ENCODE assay signal across 8 mouse cellular contexts in the genomic region with DNA sequence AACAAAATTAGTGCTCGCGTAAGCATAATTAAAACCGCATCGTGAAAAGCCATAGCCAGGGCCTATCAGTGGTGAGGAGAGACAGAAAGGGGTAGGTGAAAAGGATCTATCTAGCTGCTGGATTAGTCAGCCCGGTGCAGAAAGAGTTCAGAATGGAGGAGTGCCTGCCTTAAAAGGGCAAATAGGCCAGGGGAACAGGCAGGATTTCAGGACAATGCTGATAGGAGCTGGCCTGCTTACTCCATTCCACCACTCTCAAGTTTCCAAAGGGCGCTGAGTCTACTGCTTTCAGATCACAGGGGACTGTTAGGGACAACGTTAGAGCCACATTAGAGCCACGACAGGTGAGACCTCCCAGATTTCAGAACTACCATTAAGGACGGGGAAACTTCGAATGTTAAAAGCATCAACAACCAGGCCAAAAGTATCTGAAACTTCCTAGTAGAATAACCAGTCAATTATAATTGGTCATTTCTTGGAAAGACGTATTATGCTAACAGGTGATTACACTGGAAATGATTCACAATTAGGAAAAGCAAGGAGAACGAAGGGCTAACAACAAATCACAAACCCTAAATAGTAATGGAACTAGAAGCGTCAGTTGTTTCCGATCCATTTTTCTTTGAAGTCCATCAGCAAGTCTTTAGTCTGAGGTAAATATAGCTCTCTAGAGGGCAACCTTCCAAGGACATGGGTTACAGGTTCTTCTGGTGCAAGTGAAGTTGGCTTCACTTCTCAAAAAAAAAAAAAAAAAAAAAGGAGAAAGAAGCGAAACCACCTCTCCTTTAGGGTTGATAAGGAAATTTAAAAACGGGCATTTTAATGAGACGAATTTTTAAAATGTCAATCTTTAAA. TPM values are rescaled to one million over a fixed set of nuclear protein-coding genes. Genes with fewer than 3 reads are reported as not detected.
DNase-seq lines count a peak whose midpoint lies in the region; ATAC-seq lines count a peak whose summit lies in the region.

No protein-coding gene starts in this region.

- H3K4me2 ChIP-seq in neural tube, embryonic 15.5 days: peak overlapping the region; percentile 88

- H3K27ac ChIP-seq in limb, embryonic 10.5 days: peak overlapping the region; percentile 65
- H3K27ac ChIP-seq in neural tube, embryonic 15.5 days (replicated peaks): no peak overlapping the region

- H3K9ac ChIP-seq in neural tube, embryonic 15.5 days (replicated peaks): no peak overlapping the region

- ATAC-seq in neural tube, embryonic 15.5 days (ENCODE audit: low FRiP score): no peak
- no peak for ATAC-seq in cerebellum, adult (ENCODE audit: insufficient number of reproducible peaks, low FRiP score, low TSS enrichment)

- DNase-seq in adrenal gland, adult (ENCODE audit: inconsistent age in 2 of 2, low spot score in 1 of 2): peak; percentile 22 to 80
- DNase-seq in adrenal gland, postnatal 25 days: no peak
- DNase-seq in R1 (ENCODE audit: low read depth, low spot score): peak; percentile 30
- DNase-seq in heart, adult 18-20 months: peak; percentile 55 to 75
- DNase-seq in limb, embryonic 10.5 days (ENCODE audit: low spot score): no peak
- no peak for DNase-seq in left cerebral cortex, adult 11 months (ENCODE audit: low spot score)

- H3K36me3 ChIP-seq in limb, embryonic 10.5 days: no peaks in the 10 kb centered on the region
- no peaks in the 10 kb centered on the region for H3K36me3 ChIP-seq in neural tube, embryonic 15.5 days

- H3K4me3 ChIP-seq in limb, embryonic 10.5 days: peak overlapping the region; percentile 88
- peak overlapping the region; percentile 65 for H3K4me3 ChIP-seq in neural tube, embryonic 15.5 days (replicated peaks)

- WGBS in limb, embryonic 10.5 days: 17% methylated on average over 17 of the region's 17 CpGs
- 20% methylated on average over 17 of the region's 17 CpGs for WGBS in neural tube, embryonic 15.5 days

- no peaks in the 10 kb centered on the region for H3K27me3 ChIP-seq in limb, embryonic 10.5 days (ENCODE audit: low read depth, poor library complexity, severe bottlenecking)
- 0 out of 2 replicates have a peak, but pooled peaks cover 5% of the 10 kb centered on the region for H3K27me3 ChIP-seq in neural tube, embryonic 15.5 days (replicated peaks)

- no peaks in the 10 kb centered on the region for H3K9me3 ChIP-seq in limb, embryonic 10.5 days (replicated peaks)
- H3K9me3 ChIP-seq in neural tube, embryonic 15.5 days (replicated peaks): no peaks in the 10 kb centered on the region

- H3K4me1 ChIP-seq in limb, embryonic 10.5 days: peaks cover 43% of the 10 kb centered on the region
- peaks cover 28% of the 10 kb centered on the region for H3K4me1 ChIP-seq in neural tube, embryonic 15.5 days

RNA-seq across cellular contexts. Expression of a gene that starts 1.1 kb away (rescaled TPM):
- 12.8 and 13.8 TPM in 2 replicates for total RNA-seq in adrenal gland, postnatal 25 days (2021)
- total RNA-seq in heart, adult 18-20 months (2021): 10 to 100 TPM; 71.9 to 73.5 TPM
- 7.2 and 7.8 TPM in 2 replicates for polyA plus RNA-seq in limb, embryonic 10.5 days (2016; fragmentation: Nextera tagmentation; extraction: Ambion mirVana)
- 1.8 and 2.8 TPM in 2 replicates for polyA plus RNA-seq in neural tube, embryonic 15.5 days (2015; fragmentation: Nextera tagmentation; extraction: Ambion mirVana)

RNA-seq across cellular contexts. Expression of a gene that starts 39.6 kb away (rescaled TPM):
- total RNA-seq in adrenal gland, postnatal 25 days (2021): 5.8 and 7.9 TPM in 2 replicates
- 1 to 10 TPM; 3.0 to 4.0 TPM for total RNA-seq in heart, adult 18-20 months (2021)
- 41.3 and 42.4 TPM in 2 replicates for polyA plus RNA-seq in limb, embryonic 10.5 days (2016; fragmentation: Nextera tagmentation; extraction: Ambion mirVana)
- 46.5 and 51.2 TPM in 2 replicates for polyA plus RNA-seq in neural tube, embryonic 15.5 days (2015; fragmentation: Nextera tagmentation; extraction: Ambion mirVana)

Comparison
In these comparisons a context has a peak if more than half of its experiments do, and no peak if none do; other contexts are left out.
1. DNase-seq: peak in adrenal gland, adult (2 of 2), R1 (single experiment) and heart, adult 18-20 months (2 of 2); none in adrenal gland, postnatal 25 days (single experiment), limb, embryonic 10.5 days (single experiment) and left cerebral cortex, adult 11 months (single experiment).